Mouse (Mus musculus): ENCODE measurements at regions not wholly inside any gene's neighbourhood (a gene's known extent, or its start where the extent isn't known, plus 50 kb on each side); places are given as distances from the start of the nearest gene placed in this dataset.
A peak's percentile ranks its signal among the peaks of the same experiment; 100 is the strongest.

DNA sequence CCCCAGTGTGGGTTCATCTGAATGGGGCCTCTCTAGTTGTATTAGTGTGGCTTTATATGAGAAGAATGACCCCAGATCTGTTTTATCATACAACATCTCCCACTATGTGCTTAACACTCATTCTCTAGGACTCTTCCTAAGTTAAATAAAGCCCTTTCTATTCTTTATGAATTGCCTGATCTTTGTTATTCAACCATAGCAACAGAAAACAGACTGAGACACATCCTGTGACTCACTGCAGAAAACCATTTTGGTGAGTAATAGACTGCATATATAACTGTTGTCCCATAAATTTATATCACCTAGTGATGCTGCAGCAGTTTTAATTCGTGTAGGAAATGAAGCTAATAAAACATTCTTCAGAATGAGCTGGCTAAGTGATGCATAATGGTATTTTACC, 406.0 kb upstream of the Pmfbp1 start:
- H3K9ac ChIP-seq (ENCODE audit: insufficient read depth, low read depth, low read length, poor library complexity, severe bottlenecking) = no peak overlapping the region
- no peaks in the 10 kb centered on the region for H3K9me3 ChIP-seq (ENCODE audit: control insufficient read depth, insufficient read depth, low read depth, low read length)
- in situ Hi-C loops (cut with MboI; ENCODE audit: low sequenced_read_pairs in 2 of 2, unreplicated experiment in 2 of 2) = no loop called here
- no peak overlapping the region for H3K27ac ChIP-seq (ENCODE audit: insufficient read depth, low read depth, low read length, poor library complexity, severe bottlenecking)
- no peak for DNase-seq (ENCODE audit: low read depth, low spot score)
- no peaks in the 10 kb centered on the region for H3K36me3 ChIP-seq (ENCODE audit: control insufficient read depth, insufficient read depth, low read length, poor library complexity, severe bottlenecking)
- no peak overlapping the region for H3K4me3 ChIP-seq (ENCODE audit: insufficient read depth in 1 of 2, low read depth in 1 of 2, low read length in 2 of 2, poor library complexity in 1 of 2, severe bottlenecking in 1 of 2)
- TF ChIP-seq MAFK (IDR thresholded peaks at IDR 0.05; ENCODE audit: insufficient read depth, low read depth, low read length) (no peak), ZC3H11A (IDR thresholded peaks at IDR 0.05; ENCODE audit: borderline replicate concordance, low read depth, low read length) (no peak), ZNF384 (IDR thresholded peaks at IDR 0.05; ENCODE audit: low read depth, low read length) (no peak), CHD2 (IDR thresholded peaks at IDR 0.05; ENCODE audit: low read depth, low read length) (no peak), HCFC1 (IDR thresholded peaks at IDR 0.05; ENCODE audit: borderline replicate concordance, insufficient read depth, low read length) (no peak)
- H3K4me1 ChIP-seq (ENCODE audit: control insufficient read depth in 2 of 2, insufficient read depth in 2 of 2, low read length in 2 of 2, poor library complexity in 1 of 2) = 0 out of 4 replicates have a peak, but pooled peaks cover 0 to 2% of the 10 kb centered on the region in 2 experiments

DNA sequence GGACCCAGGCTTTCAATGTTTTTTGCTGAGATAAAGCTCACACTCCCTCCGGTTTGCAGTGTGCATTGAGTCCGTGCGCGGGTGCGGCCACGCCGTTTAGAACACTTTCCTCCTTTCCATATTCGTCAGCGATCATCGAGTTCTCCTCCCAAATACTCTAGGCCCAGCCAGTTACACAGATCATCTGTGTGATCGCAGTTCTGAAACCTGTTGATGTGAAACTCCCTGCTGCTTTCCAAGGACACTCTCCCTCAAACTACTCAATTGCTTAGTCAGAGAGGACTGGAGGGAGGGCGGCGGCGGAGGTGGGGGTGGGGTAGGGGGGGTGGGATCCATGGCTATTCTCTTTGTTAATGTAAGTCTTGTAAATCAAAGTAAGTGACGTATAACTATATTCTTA, 394.2 kb upstream of the Pmfbp1 start:
- H3K9ac ChIP-seq (ENCODE audit: insufficient read depth, low read depth, low read length, poor library complexity, severe bottlenecking) = no peak overlapping the region
- H3K27ac ChIP-seq (ENCODE audit: insufficient read depth, low read depth, low read length, poor library complexity, severe bottlenecking) = no peak overlapping the region
- no peak overlapping the region for H3K4me3 ChIP-seq (ENCODE audit: insufficient read depth in 1 of 2, low read depth in 1 of 2, low read length in 2 of 2, poor library complexity in 1 of 2, severe bottlenecking in 1 of 2)
- H3K9me3 ChIP-seq (ENCODE audit: control insufficient read depth, insufficient read depth, low read depth, low read length) = no peaks in the 10 kb centered on the region
- TF ChIP-seq ZC3H11A (IDR thresholded peaks at IDR 0.05; ENCODE audit: borderline replicate concordance, low read depth, low read length) (no peak), MAFK (IDR thresholded peaks at IDR 0.05; ENCODE audit: insufficient read depth, low read depth, low read length) (no peak), CHD2 (IDR thresholded peaks at IDR 0.05; ENCODE audit: low read depth, low read length) (no peak), HCFC1 (IDR thresholded peaks at IDR 0.05; ENCODE audit: borderline replicate concordance, insufficient read depth, low read length) (no peak), ZNF384 (IDR thresholded peaks at IDR 0.05; ENCODE audit: low read depth, low read length) (no peak)
- peak; percentile 21 for DNase-seq (ENCODE audit: low read depth, low spot score)
- in situ Hi-C loops (cut with MboI; ENCODE audit: low sequenced_read_pairs in 2 of 2, unreplicated experiment in 2 of 2) = no loop called here
- no peaks in the 10 kb centered on the region for H3K36me3 ChIP-seq (ENCODE audit: control insufficient read depth, insufficient read depth, low read length, poor library complexity, severe bottlenecking)
- peaks cover 0 to 2% of the 10 kb centered on the region in 2 experiments; a peak in 2 of 4 replicates for H3K4me1 ChIP-seq (ENCODE audit: control insufficient read depth in 2 of 2, insufficient read depth in 2 of 2, low read length in 2 of 2, poor library complexity in 1 of 2)

GRCm38 (mm10) chr8:109101416-109101815, 392.4 kb upstream of the Pmfbp1 start:
- Histone ChIP-seq H3K36me3 (ENCODE audit: control insufficient read depth, insufficient read depth, low read length, poor library complexity, severe bottlenecking) (no peaks in the 10 kb centered on the region), H3K4me3 (ENCODE audit: insufficient read depth in 1 of 2, low read depth in 1 of 2, low read length in 2 of 2, poor library complexity in 1 of 2, severe bottlenecking in 1 of 2) (no peak overlapping the region), H3K9me3 (ENCODE audit: control insufficient read depth, insufficient read depth, low read depth, low read length) (no peaks in the 10 kb centered on the region), H3K9ac (ENCODE audit: insufficient read depth, low read depth, low read length, poor library complexity, severe bottlenecking) (no peak overlapping the region), H3K4me1 (ENCODE audit: control insufficient read depth in 2 of 2, insufficient read depth in 2 of 2, low read length in 2 of 2, poor library complexity in 1 of 2) (peaks cover 0 to 2% of the 10 kb centered on the region in 2 experiments; a peak in 2 of 4 replicates), H3K27ac (ENCODE audit: insufficient read depth, low read depth, low read length, poor library complexity, severe bottlenecking) (no peak overlapping the region)
- no peak for TF ChIP-seq HCFC1 (IDR thresholded peaks at IDR 0.05; ENCODE audit: borderline replicate concordance, insufficient read depth, low read length)
- TF ChIP-seq ZNF384 (IDR thresholded peaks at IDR 0.05; ENCODE audit: low read depth, low read length) = no peak
- no peak for TF ChIP-seq MAFK (IDR thresholded peaks at IDR 0.05; ENCODE audit: insufficient read depth, low read depth, low read length)
- no peak for TF ChIP-seq CHD2 (IDR thresholded peaks at IDR 0.05; ENCODE audit: low read depth, low read length)
- no peak for TF ChIP-seq ZC3H11A (IDR thresholded peaks at IDR 0.05; ENCODE audit: borderline replicate concordance, low read depth, low read length)
- DNase-seq (ENCODE audit: low read depth, low spot score) = no peak
- in situ Hi-C loops (cut with MboI; ENCODE audit: low sequenced_read_pairs in 2 of 2, unreplicated experiment in 2 of 2) = no loop called here

GRCm38 (mm10) chr8:109104798-109105326, 389.0 kb upstream of the Pmfbp1 start:
- Histone ChIP-seq H3K27ac (ENCODE audit: insufficient read depth, low read depth, low read length, poor library complexity, severe bottlenecking) (no peak overlapping the region), H3K4me1 (ENCODE audit: control insufficient read depth in 2 of 2, insufficient read depth in 2 of 2, low read length in 2 of 2, poor library complexity in 1 of 2) (no peaks in the 10 kb centered on the region; a peak in 1 of 4 replicates), H3K4me3 (ENCODE audit: insufficient read depth in 1 of 2, low read depth in 1 of 2, low read length in 2 of 2, poor library complexity in 1 of 2, severe bottlenecking in 1 of 2) (no peak overlapping the region), H3K9ac (ENCODE audit: insufficient read depth, low read depth, low read length, poor library complexity, severe bottlenecking) (no peak overlapping the region), H3K9me3 (ENCODE audit: control insufficient read depth, insufficient read depth, low read depth, low read length) (no peaks in the 10 kb centered on the region), H3K36me3 (ENCODE audit: control insufficient read depth, insufficient read depth, low read length, poor library complexity, severe bottlenecking) (no peaks in the 10 kb centered on the region)
- in situ Hi-C loops (cut with MboI; ENCODE audit: low sequenced_read_pairs in 2 of 2, unreplicated experiment in 2 of 2) = no loop called here
- DNase-seq (ENCODE audit: low read depth, low spot score) = no peak
- TF ChIP-seq CHD2 (IDR thresholded peaks at IDR 0.05; ENCODE audit: low read depth, low read length) (no peak), MAFK (IDR thresholded peaks at IDR 0.05; ENCODE audit: insufficient read depth, low read depth, low read length) (no peak), ZC3H11A (IDR thresholded peaks at IDR 0.05; ENCODE audit: borderline replicate concordance, low read depth, low read length) (no peak), ZNF384 (IDR thresholded peaks at IDR 0.05; ENCODE audit: low read depth, low read length) (no peak), HCFC1 (IDR thresholded peaks at IDR 0.05; ENCODE audit: borderline replicate concordance, insufficient read depth, low read length) (no peak)
